Mouse (Mus musculus): ENCODE data around the gene Lce1j. TPM values are rescaled to one million over a fixed set of nuclear protein-coding genes. Genes with fewer than 3 reads are reported as not detected.

Lce1j gene
- polyA plus RNA-seq (2014; fragmentation: Illumina TruSeq; extraction: RNeasy Lipid Tissue Mini Kit (QIAGEN cat#74804); ENCODE audit: low read depth, low replicate concordance): not detected

GRCm38 (mm10) chr3:92790414-92790813 lies at the start of gene Lce1j:
Gene Lce1j (minus strand): TSS chr3:92790514.

DNA sequence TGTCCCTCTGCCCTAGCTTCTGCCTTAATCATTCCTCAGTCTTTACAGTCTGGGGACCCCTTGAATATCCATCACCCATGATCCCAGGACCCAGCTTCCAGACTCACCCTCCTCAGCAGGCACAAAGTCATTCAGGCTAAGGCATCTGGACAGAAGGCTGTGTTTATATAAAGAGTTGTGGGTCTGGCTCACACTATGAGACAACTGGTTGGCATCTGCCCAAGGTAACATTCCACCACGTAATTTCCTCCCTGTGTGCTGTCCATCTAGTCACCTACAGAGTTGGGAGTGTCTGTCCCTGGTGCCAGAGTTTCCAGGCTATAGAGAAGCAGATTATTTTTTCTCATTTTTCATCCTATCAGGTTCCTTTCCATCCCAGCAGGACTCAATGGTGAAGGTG lies 36.8 kb upstream of the Lce1j start, which contains the start of gene Kprp:
Gene Kprp, minus strand, starts transcription at position 140 of the 400 bp plus-strand sequence.

GRCm38 (mm10) chr3:92807791-92808190 lies 17.5 kb upstream of the Lce1j start, which contains the start of gene Lce1k:
Gene Lce1k (minus strand): TSS chr3:92807891.

GRCm38 (mm10) chr3:92778799-92779198 lies 11.5 kb downstream of the Lce1j start, which contains the start of gene Lce1i:
Gene Lce1i (minus strand): TSS chr3:92778899.

DNA sequence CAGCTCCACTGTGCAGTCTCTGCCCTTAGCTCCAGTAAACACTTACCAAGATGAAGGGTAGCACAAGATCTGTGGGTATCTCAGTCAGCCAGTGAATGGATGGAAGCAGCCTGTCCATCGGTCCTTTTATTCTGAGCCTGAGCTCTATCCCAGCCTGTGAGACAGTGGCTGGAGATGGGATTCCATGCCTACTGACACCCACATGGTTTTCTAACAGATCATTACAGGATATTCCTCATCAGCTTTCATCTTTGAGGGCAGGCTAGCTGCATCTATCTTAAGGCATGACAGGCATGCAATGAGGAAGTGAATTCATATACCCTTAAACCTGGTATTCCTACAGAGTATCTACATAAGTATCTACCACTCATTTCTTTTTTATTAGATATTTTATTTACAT lies 25.3 kb downstream of the Lce1j start, which contains the start of gene Lce1h:
Gene Lce1h, minus strand, starts transcription at position 101 of the 400 bp plus-strand sequence.

GRCm38 (mm10) chr3:92752238-92752637 lies 38.1 kb downstream of the Lce1j start, which contains the start of gene Lce1g:
Gene Lce1g (minus strand): TSS chr3:92752338.

GRCm38 (mm10) chr3:92738996-92739395 lies 51.3 kb downstream of the Lce1j start, which contains the start of gene Gm38119:
Gene Gm38119 (minus strand): TSS chr3:92739096.

Other genes with a start within 250 kb of the Lce1j start
- not detected for gene Ivl, start 216.8 kb downstream of the Lce1j start, polyA plus RNA-seq (2014; fragmentation: Illumina TruSeq; extraction: RNeasy Lipid Tissue Mini Kit (QIAGEN cat#74804); ENCODE audit: low read depth, low replicate concordance)
- not detected for gene Smcp, start 201.5 kb downstream of the Lce1j start, polyA plus RNA-seq (2014; fragmentation: Illumina TruSeq; extraction: RNeasy Lipid Tissue Mini Kit (QIAGEN cat#74804); ENCODE audit: low read depth, low replicate concordance)
- gene 2210017I01Rik, start 183.0 kb downstream of the Lce1j start, polyA plus RNA-seq (2014; fragmentation: Illumina TruSeq; extraction: RNeasy Lipid Tissue Mini Kit (QIAGEN cat#74804); ENCODE audit: low read depth, low replicate concordance): not detected
- gene Lce6a, start 168.9 kb downstream of the Lce1j start, polyA plus RNA-seq (2014; fragmentation: Illumina TruSeq; extraction: RNeasy Lipid Tissue Mini Kit (QIAGEN cat#74804); ENCODE audit: low read depth, low replicate concordance): not detected
- not detected for gene Lce1a1, start 142.2 kb downstream of the Lce1j start, polyA plus RNA-seq (2014; fragmentation: Illumina TruSeq; extraction: RNeasy Lipid Tissue Mini Kit (QIAGEN cat#74804); ENCODE audit: low read depth, low replicate concordance)
- not detected for gene Lce1b, start 133.6 kb downstream of the Lce1j start, polyA plus RNA-seq (2014; fragmentation: Illumina TruSeq; extraction: RNeasy Lipid Tissue Mini Kit (QIAGEN cat#74804); ENCODE audit: low read depth, low replicate concordance)
- gene Lce1a2, start 120.2 kb downstream of the Lce1j start, polyA plus RNA-seq (2014; fragmentation: Illumina TruSeq; extraction: RNeasy Lipid Tissue Mini Kit (QIAGEN cat#74804); ENCODE audit: low read depth, low replicate concordance): not detected
- not detected for gene Lce1c, start 111.3 kb downstream of the Lce1j start, polyA plus RNA-seq (2014; fragmentation: Illumina TruSeq; extraction: RNeasy Lipid Tissue Mini Kit (QIAGEN cat#74804); ENCODE audit: low read depth, low replicate concordance)
- gene Lce1d, start 103.3 kb downstream of the Lce1j start, polyA plus RNA-seq (2014; fragmentation: Illumina TruSeq; extraction: RNeasy Lipid Tissue Mini Kit (QIAGEN cat#74804); ENCODE audit: low read depth, low replicate concordance): not detected
- gene Lce1e, start 81.4 kb downstream of the Lce1j start, polyA plus RNA-seq (2014; fragmentation: Illumina TruSeq; extraction: RNeasy Lipid Tissue Mini Kit (QIAGEN cat#74804); ENCODE audit: low read depth, low replicate concordance): not detected
- not detected for gene Lce1f, start 70.2 kb downstream of the Lce1j start, polyA plus RNA-seq (2014; fragmentation: Illumina TruSeq; extraction: RNeasy Lipid Tissue Mini Kit (QIAGEN cat#74804); ENCODE audit: low read depth, low replicate concordance)
- not detected for gene Gm38119, start 51.4 kb downstream of the Lce1j start, polyA plus RNA-seq (2014; fragmentation: Illumina TruSeq; extraction: RNeasy Lipid Tissue Mini Kit (QIAGEN cat#74804); ENCODE audit: low read depth, low replicate concordance)
- not detected for gene Lce1g, start 38.2 kb downstream of the Lce1j start, polyA plus RNA-seq (2014; fragmentation: Illumina TruSeq; extraction: RNeasy Lipid Tissue Mini Kit (QIAGEN cat#74804); ENCODE audit: low read depth, low replicate concordance)
- gene Lce1h, start 25.4 kb downstream of the Lce1j start, polyA plus RNA-seq (2014; fragmentation: Illumina TruSeq; extraction: RNeasy Lipid Tissue Mini Kit (QIAGEN cat#74804); ENCODE audit: low read depth, low replicate concordance): not detected
- gene Lce1i, start 11.6 kb downstream of the Lce1j start, polyA plus RNA-seq (2014; fragmentation: Illumina TruSeq; extraction: RNeasy Lipid Tissue Mini Kit (QIAGEN cat#74804); ENCODE audit: low read depth, low replicate concordance): not detected
- not detected for gene Lce1k, start 17.4 kb upstream of the Lce1j start, polyA plus RNA-seq (2014; fragmentation: Illumina TruSeq; extraction: RNeasy Lipid Tissue Mini Kit (QIAGEN cat#74804); ENCODE audit: low read depth, low replicate concordance)
- not detected for gene Kprp, start 36.7 kb upstream of the Lce1j start, polyA plus RNA-seq (2014; fragmentation: Illumina TruSeq; extraction: RNeasy Lipid Tissue Mini Kit (QIAGEN cat#74804); ENCODE audit: low read depth, low replicate concordance)
- not detected for gene Lce1l, start 60.8 kb upstream of the Lce1j start, polyA plus RNA-seq (2014; fragmentation: Illumina TruSeq; extraction: RNeasy Lipid Tissue Mini Kit (QIAGEN cat#74804); ENCODE audit: low read depth, low replicate concordance)
- gene 2310050C09Rik, start 79.7 kb upstream of the Lce1j start, polyA plus RNA-seq (2014; fragmentation: Illumina TruSeq; extraction: RNeasy Lipid Tissue Mini Kit (QIAGEN cat#74804); ENCODE audit: low read depth, low replicate concordance): not detected
- gene Lce3a, start 135.7 kb upstream of the Lce1j start, polyA plus RNA-seq (2014; fragmentation: Illumina TruSeq; extraction: RNeasy Lipid Tissue Mini Kit (QIAGEN cat#74804); ENCODE audit: low read depth, low replicate concordance): not detected
- not detected for gene Lce3b, start 142.5 kb upstream of the Lce1j start, polyA plus RNA-seq (2014; fragmentation: Illumina TruSeq; extraction: RNeasy Lipid Tissue Mini Kit (QIAGEN cat#74804); ENCODE audit: low read depth, low replicate concordance)
- gene Lce3c, start 154.0 kb upstream of the Lce1j start, polyA plus RNA-seq (2014; fragmentation: Illumina TruSeq; extraction: RNeasy Lipid Tissue Mini Kit (QIAGEN cat#74804); ENCODE audit: low read depth, low replicate concordance): not detected
- not detected for gene Lce3d, start 166.9 kb upstream of the Lce1j start, polyA plus RNA-seq (2014; fragmentation: Illumina TruSeq; extraction: RNeasy Lipid Tissue Mini Kit (QIAGEN cat#74804); ENCODE audit: low read depth, low replicate concordance)
- gene Lce3e, start 176.5 kb upstream of the Lce1j start, polyA plus RNA-seq (2014; fragmentation: Illumina TruSeq; extraction: RNeasy Lipid Tissue Mini Kit (QIAGEN cat#74804); ENCODE audit: low read depth, low replicate concordance): not detected
- gene Lce3f, start 201.7 kb upstream of the Lce1j start, polyA plus RNA-seq (2014; fragmentation: Illumina TruSeq; extraction: RNeasy Lipid Tissue Mini Kit (QIAGEN cat#74804); ENCODE audit: low read depth, low replicate concordance): not detected
- not detected for gene Crct1, start 225.2 kb upstream of the Lce1j start, polyA plus RNA-seq (2014; fragmentation: Illumina TruSeq; extraction: RNeasy Lipid Tissue Mini Kit (QIAGEN cat#74804); ENCODE audit: low read depth, low replicate concordance)
- gene Lce1m, start 228.5 kb upstream of the Lce1j start, polyA plus RNA-seq (2014; fragmentation: Illumina TruSeq; extraction: RNeasy Lipid Tissue Mini Kit (QIAGEN cat#74804); ENCODE audit: low read depth, low replicate concordance): not detected